Mouse (Mus musculus) thymus, adult 2 months (tissue): ENCODE data around the gene Kif1a.

Experiments
- CTCF ChIP-seq: fragments of 200-500 bp; IDR thresholded peaks from 2 replicates; pipeline ENCODE4 v1.5.1; 2012; ENCODE audit warnings: mild to moderate bottlenecking, control low read depth, low read length, moderate library complexity, borderline replicate concordance; ENCODE audit not compliant: control insufficient read depth, poor library complexity, insufficient read depth; ENCODE audit errors: extremely low read depth
- POLR2A ChIP-seq: fragments of 200-500 bp; IDR thresholded peaks from 2 replicates; pipeline ENCODE4 v1.6.1; 2012; ENCODE audit warnings: mild to moderate bottlenecking, low read length, control low read depth, moderate library complexity; ENCODE audit not compliant: control insufficient read depth, poor library complexity, insufficient read depth; ENCODE audit errors: extremely low read depth

GRCm38 (mm10) chr1:92992214-92992855 lies 109.4 kb downstream of the Kif1a start:
- TF ChIP-seq POLR2A (no peak), CTCF (no peak)
